Mouse (Mus musculus): ENCODE measurements at regions not wholly inside any gene's neighbourhood (a gene's known extent, or its start where the extent isn't known, plus 50 kb on each side); places are given as distances from the start of the nearest gene placed in this dataset.
"Not testable (repeated sequence)": the region's sequence is repeated elsewhere in the genome, so short reads cannot be mapped to it uniquely, and the experiment has no call there.

- not testable (repeated sequence) for DNase-seq (ENCODE audit: low spot score)
Measured at GRCm38 (mm10) chr8:20495542-20495941, 119.2 kb upstream of the Gm21119 start.

- not testable (repeated sequence) for DNase-seq (ENCODE audit: low spot score)
Measured at GRCm38 (mm10) chr8:20513920-20514319, 100.8 kb upstream of the Gm21119 start.

- not testable (repeated sequence) for DNase-seq (ENCODE audit: low spot score)
Measured at GRCm38 (mm10) chr8:20516324-20516830, 98.3 kb upstream of the Gm21119 start.

GRCm38 (mm10) chr8:20517551-20517950, 97.2 kb upstream of the Gm21119 start:
- not testable (repeated sequence) for DNase-seq (ENCODE audit: low spot score)

GRCm38 (mm10) chr8:20524539-20524938, 90.2 kb upstream of the Gm21119 start:
- not testable (repeated sequence) for DNase-seq (ENCODE audit: low spot score)

- not testable (repeated sequence) for DNase-seq (ENCODE audit: low spot score)
Measured at GRCm38 (mm10) chr8:20529048-20529447, 85.7 kb upstream of the Gm21119 start.

- DNase-seq (ENCODE audit: low spot score) = not testable (repeated sequence)
Measured at GRCm38 (mm10) chr8:20539031-20539430, 75.7 kb upstream of the Gm21119 start.

GRCm38 (mm10) chr8:20544084-20544483, 70.6 kb upstream of the Gm21119 start:
- DNase-seq (ENCODE audit: low spot score) = not testable (repeated sequence)

GRCm38 (mm10) chr8:20545347-20545746, 69.4 kb upstream of the Gm21119 start:
- DNase-seq (ENCODE audit: low spot score) = not testable (repeated sequence)

GRCm38 (mm10) chr8:20546401-20546800, 68.3 kb upstream of the Gm21119 start:
- DNase-seq (ENCODE audit: low spot score) = not testable (repeated sequence)

GRCm38 (mm10) chr8:20550054-20550778, 64.5 kb upstream of the Gm21119 start:
- peak; percentile 99 for DNase-seq (ENCODE audit: low spot score)

- not testable (repeated sequence) for DNase-seq (ENCODE audit: low spot score)
Measured at GRCm38 (mm10) chr8:20556501-20557181, 58.1 kb upstream of the Gm21119 start.

GRCm38 (mm10) chr8:20557184-20557583, 57.5 kb upstream of the Gm21119 start:
- DNase-seq (ENCODE audit: low spot score) = not testable (repeated sequence)

- DNase-seq (ENCODE audit: low spot score) = not testable (repeated sequence)
Measured at GRCm38 (mm10) chr8:20557609-20558008, 57.1 kb upstream of the Gm21119 start.
